Mouse (Mus musculus) thymus, adult 2 months (tissue): ENCODE measurements around the gene Znrf1. TPM values are rescaled to one million over a fixed set of nuclear protein-coding genes. Genes with fewer than 3 reads are reported as not detected.
A peak's percentile ranks its signal among the peaks of the same experiment; 100 is the strongest.

Experiments
- DNase-seq: peaks from one replicate; pipeline ENCODE4 v3.0.0; 2021
- H3K27ac ChIP-seq: fragments of 200-500 bp; 2 replicates; pipeline ENCODE4 v1.5.1; 2012; ENCODE audit warnings: low read length, control low read depth; ENCODE audit not compliant: control insufficient read depth, insufficient read depth
- H3K27me3 ChIP-seq: fragments of 200-500 bp; 2 replicates; pipeline ENCODE4 v1.6.1; 2012; ENCODE audit warnings: mild to moderate bottlenecking, low read length, moderate library complexity, mixed read lengths; ENCODE audit not compliant: control insufficient read depth, insufficient read depth
- H3K36me3 ChIP-seq: fragments of 200-500 bp; 2 replicates; pipeline ENCODE4 v1.6.1; 2012; ENCODE audit warnings: mild to moderate bottlenecking, low read length, moderate library complexity; ENCODE audit not compliant: control insufficient read depth, insufficient read depth
- H3K4me1 ChIP-seq: fragments of 200-500 bp; replicated peaks from 2 replicates; pipeline ENCODE4 v1.6.1; 2012; ENCODE audit warnings: low read length; ENCODE audit not compliant: control insufficient read depth, insufficient read depth
- H3K4me3 ChIP-seq: fragments of 200-500 bp; 2 replicates; pipeline ENCODE4 v1.5.1; 2012; ENCODE audit warnings: mild to moderate bottlenecking, low read length, control low read depth, moderate library complexity; ENCODE audit not compliant: control insufficient read depth, insufficient read depth
- CTCF ChIP-seq: fragments of 200-500 bp; IDR thresholded peaks from 2 replicates; pipeline ENCODE4 v1.5.1; 2012; ENCODE audit warnings: mild to moderate bottlenecking, control low read depth, low read length, moderate library complexity, borderline replicate concordance; ENCODE audit not compliant: control insufficient read depth, poor library complexity, insufficient read depth; ENCODE audit errors: extremely low read depth
- POLR2A ChIP-seq: fragments of 200-500 bp; IDR thresholded peaks from 2 replicates; pipeline ENCODE4 v1.6.1; 2012; ENCODE audit warnings: mild to moderate bottlenecking, low read length, control low read depth, moderate library complexity; ENCODE audit not compliant: control insufficient read depth, poor library complexity, insufficient read depth; ENCODE audit errors: extremely low read depth
- WGBS: fragments of 180-500 bp; shearing (Covaris S2); methylation state at CpG from one replicate; pipeline ENCODE4 v1.1.7; 2018; 5-methylcytosine and 5-hydroxymethylcytosine counted together
- polyA plus RNA-seq: library from polyadenylated mRNA; depleted of rRNA; stranded (reverse); fragments of >200 nt; gene quantifications from 2 replicates; pipeline ENCODE4 v1.2.3, GENCODE M21; 2012

Znrf1 gene
- polyA plus RNA-seq, 1 experiment, result 968 TPM

- Histone ChIP-seq H3K36me3 (peaks cover 12% of the 10 kb centered on the region), H3K4me3 (no peak overlapping the region), H3K27me3 (no peaks in the 10 kb centered on the region), H3K4me1 (peaks cover 38% of the 10 kb centered on the region), H3K27ac (0 out of 2 replicates have a peak overlapping the region, but pooled peaks have one; percentile 8)
- 95% methylated on average over 4 of the region's 4 CpGs for WGBS
- TF ChIP-seq POLR2A, result no peak
- TF ChIP-seq CTCF, result no peak
- no peak for DNase-seq
These were observed 66.2 kb downstream of the Znrf1 start for GRCm38 (mm10) chr8:111602050-111602449.

DNA sequence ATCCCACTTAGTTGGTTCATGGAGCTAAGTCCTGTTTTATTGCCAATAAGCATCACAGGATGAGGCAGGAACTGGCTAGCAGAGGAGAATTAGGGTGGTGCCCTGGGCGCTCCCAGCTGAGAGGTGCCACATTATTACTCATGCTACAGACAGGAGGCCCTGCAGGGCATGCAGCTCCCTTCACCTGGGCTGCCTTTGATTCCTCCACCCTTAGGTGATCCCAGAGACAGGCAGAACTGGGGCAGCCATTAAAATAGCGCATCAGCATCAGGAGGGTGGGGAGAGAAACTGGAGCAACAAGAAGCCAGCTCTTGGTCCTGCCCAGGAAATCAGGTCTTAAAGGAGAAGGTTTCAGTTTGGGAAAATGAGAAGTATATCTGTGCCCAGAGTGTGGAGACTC, 69.1 kb downstream of the Znrf1 start:
- H3K4me1 ChIP-seq, result peaks cover 25% of the 10 kb centered on the region
- TF ChIP-seq POLR2A (no peak), CTCF (no peak)
- no peak overlapping the region for H3K27ac ChIP-seq
- H3K4me3 ChIP-seq, result no peak overlapping the region
- no peaks in the 10 kb centered on the region for H3K27me3 ChIP-seq
- WGBS, result 94% methylated on average over 2 of the region's 2 CpGs
- peaks cover 24% of the 10 kb centered on the region for H3K36me3 ChIP-seq
- DNase-seq, result no peak

DNA sequence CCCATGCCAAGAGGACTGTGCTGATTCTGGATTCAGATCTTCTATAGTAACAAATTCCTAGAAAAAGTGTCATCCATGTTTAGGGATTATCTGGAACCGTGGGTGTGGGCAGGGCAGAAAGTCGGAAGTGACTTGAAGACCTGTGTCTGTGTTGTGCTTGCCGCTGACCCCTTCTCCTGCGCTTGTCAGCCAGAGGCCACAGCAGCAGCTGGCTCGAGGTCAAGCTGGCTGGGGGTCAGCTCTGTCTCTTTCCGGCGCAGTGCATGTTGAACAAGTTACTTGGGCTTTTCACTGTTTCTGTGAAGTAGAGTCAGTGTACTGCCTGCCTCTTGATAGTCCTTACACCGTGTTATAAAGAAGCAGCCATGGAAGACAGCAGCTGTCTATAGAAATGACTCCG, 71.1 kb downstream of the Znrf1 start:
- peaks cover 32% of the 10 kb centered on the region for H3K36me3 ChIP-seq
- H3K4me1 ChIP-seq, result peaks cover 22% of the 10 kb centered on the region
- WGBS, result 92% methylated on average over 9 of the region's 9 CpGs
- H3K27ac ChIP-seq, result no peak overlapping the region
- TF ChIP-seq CTCF (no peak), POLR2A (no peak)
- H3K27me3 ChIP-seq, result no peaks in the 10 kb centered on the region
- DNase-seq, result no peak
- no peak overlapping the region for H3K4me3 ChIP-seq

DNA sequence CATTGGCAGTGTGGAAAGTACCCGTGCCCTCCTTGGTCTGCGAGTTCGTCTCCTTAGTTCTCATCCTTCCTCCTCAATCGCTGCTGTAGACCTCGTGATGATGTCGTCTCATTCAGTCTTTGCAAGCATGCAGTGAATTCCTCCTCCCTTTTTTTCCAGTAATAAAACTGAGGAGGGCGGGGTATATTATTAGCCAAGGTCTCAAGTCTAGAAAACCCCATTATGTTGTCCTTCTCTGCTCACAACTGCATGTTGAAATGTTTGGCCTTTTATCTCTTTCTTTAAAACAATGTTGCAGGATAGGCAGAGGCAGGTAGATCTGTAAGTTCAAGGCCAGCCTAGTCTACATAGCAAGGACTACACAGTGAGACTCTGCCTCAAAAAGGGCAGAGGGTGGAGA, 71.5 kb downstream of the Znrf1 start:
- no peaks in the 10 kb centered on the region for H3K27me3 ChIP-seq
- TF ChIP-seq POLR2A (no peak), CTCF (no peak)
- H3K27ac ChIP-seq, result no peak overlapping the region
- DNase-seq, result no peak
- 97% methylated on average over 7 of the region's 7 CpGs for WGBS
- peaks cover 35% of the 10 kb centered on the region for H3K36me3 ChIP-seq
- H3K4me3 ChIP-seq, result no peak overlapping the region
- peaks cover 20% of the 10 kb centered on the region for H3K4me1 ChIP-seq

- no peak for DNase-seq
- Histone ChIP-seq H3K36me3 (peaks cover 31% of the 10 kb centered on the region), H3K27ac (no peak overlapping the region), H3K27me3 (no peaks in the 10 kb centered on the region), H3K4me3 (no peak overlapping the region), H3K4me1 (peaks cover 7% of the 10 kb centered on the region; the same call in 1 of the 2 replicates)
- TF ChIP-seq POLR2A (no peak), CTCF (no peak)
- 98% methylated on average over 5 of the region's 5 CpGs for WGBS
These were observed 77.3 kb downstream of the Znrf1 start for GRCm38 (mm10) chr8:111613181-111613580.

DNA sequence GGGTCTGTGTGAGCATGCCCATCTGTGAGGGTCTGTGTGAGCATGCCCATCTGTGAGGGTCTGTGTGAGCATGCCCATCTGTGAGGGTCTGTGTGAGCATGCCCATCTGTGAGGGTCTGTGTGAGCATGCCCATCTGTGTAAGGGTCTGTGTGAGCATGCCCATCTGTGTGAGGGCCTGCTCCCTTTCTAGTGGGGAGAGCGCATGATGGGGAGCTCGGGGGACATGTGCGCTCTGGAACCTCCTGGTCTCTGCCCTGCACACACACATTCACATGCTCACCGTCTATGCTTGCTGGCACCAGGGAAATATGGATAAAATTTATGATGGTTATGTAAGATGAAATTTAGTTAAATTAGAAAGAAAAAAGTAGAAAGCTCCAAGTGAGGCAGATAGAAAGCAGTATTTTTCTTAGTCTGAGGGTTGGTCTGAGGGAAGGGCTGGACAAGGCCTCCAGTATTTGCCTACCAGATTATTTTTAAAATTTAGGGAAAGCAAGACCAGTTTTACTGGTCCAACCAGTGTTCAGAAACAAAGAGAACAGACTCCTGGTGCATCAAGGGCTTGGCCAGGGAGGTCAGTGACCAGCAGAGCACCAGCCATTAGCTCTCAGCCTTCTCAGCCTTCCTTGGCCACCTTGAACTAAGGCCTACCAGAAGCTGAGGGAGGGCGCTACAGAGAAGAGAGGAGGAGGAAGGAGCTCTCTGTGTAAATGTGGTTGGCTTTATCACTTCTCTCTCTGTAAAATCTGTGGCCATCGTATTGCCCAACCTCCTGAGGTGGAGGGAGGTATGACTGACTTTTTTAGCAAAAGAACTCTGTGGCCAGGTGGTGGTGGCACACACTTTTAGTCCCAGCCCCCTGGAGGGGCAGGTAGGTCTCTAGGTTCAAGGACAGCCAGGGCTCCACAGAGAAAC, 79.1 kb downstream of the Znrf1 start:
- no peak overlapping the region for H3K27ac ChIP-seq
- no peaks in the 10 kb centered on the region for H3K27me3 ChIP-seq
- H3K4me1 ChIP-seq, result peaks cover 11% of the 10 kb centered on the region
- DNase-seq, result no peak
- no peak overlapping the region for H3K4me3 ChIP-seq
- WGBS, result 84% methylated on average over 6 of the region's 6 CpGs
- TF ChIP-seq POLR2A (no peak), CTCF (no peak)
- H3K36me3 ChIP-seq, result peaks cover 23% of the 10 kb centered on the region

DNA sequence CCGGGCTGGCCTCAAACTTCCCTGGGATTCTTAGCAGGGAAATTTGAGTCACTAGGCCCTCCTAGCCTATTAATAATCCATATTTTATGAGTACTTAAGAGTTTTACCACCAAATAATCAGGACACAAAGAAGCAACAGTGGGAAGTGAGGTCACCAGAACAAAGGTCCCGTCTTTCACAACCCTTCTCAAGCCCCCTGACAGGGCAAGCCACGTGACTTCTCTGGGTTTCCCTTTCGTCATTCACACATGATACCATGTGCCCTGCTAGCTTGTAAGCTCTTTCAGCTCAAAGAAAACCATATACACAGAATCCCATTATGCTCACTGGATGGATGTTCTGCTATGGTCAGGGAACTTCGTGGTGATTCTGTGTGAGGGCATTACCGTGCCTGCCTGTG, 81.9 kb downstream of the Znrf1 start:
- 69% methylated on average over 6 of the region's 6 CpGs for WGBS
- H3K27ac ChIP-seq, result no peak overlapping the region
- TF ChIP-seq POLR2A, result no peak
- peaks cover 21% of the 10 kb centered on the region for H3K4me1 ChIP-seq
- no peak overlapping the region for H3K4me3 ChIP-seq
- H3K27me3 ChIP-seq, result no peaks in the 10 kb centered on the region
- DNase-seq, result no peak
- H3K36me3 ChIP-seq, result peaks cover 32% of the 10 kb centered on the region
